Mouse (Mus musculus) cerebellum, adult 11-12 months (tissue): ENCODE data around the gene Sipa1.

Experiments
- DNase-seq: peaks from one replicate; pipeline ENCODE4 v3.0.0; 2022

Sipa1 gene

GRCm38 (mm10) chr19:5640339-5640738 is 23.2 kb downstream of the Sipa1 start:
- peak; percentile 31 for DNase-seq

DNA sequence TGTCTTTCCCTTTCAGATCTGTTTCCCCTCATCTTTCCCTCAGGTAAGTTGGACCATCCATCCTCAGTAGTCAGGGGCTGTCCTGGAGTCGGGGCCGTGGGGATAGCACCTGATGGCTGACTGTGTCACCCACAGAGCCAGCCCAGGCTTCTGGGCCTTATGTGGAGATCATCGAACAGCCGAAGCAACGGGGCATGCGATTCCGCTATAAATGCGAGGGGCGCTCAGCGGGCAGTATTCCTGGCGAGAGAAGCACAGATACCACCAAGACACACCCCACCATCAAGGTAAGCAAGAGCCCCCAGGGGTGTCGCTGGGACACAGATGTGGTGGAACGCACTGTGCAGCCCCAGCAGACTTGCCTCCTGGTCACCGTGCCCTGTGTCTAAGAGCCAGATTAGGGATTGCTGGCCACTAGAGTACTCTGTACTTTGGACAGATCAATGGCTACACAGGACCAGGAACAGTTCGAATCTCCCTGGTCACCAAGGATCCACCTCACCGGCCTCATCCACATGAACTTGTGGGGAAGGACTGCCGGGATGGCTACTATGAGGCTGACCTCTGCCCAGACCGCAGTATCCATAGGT is 25.0 kb downstream of the Sipa1 start:
- DNase-seq = no peak

GRCm38 (mm10) chr19:5637069-5638047 is 26.1 kb downstream of the Sipa1 start, which contains the start of gene Rela:
Rela (plus strand) TSS chr19:5637483.
- DNase-seq = peak; percentile 94

GRCm38 (mm10) chr19:5636571-5637041 is 26.9 kb downstream of the Sipa1 start:
- no peak for DNase-seq

GRCm38 (mm10) chr19:5636036-5636570 is 27.4 kb downstream of the Sipa1 start:
- no peak for DNase-seq

DNA sequence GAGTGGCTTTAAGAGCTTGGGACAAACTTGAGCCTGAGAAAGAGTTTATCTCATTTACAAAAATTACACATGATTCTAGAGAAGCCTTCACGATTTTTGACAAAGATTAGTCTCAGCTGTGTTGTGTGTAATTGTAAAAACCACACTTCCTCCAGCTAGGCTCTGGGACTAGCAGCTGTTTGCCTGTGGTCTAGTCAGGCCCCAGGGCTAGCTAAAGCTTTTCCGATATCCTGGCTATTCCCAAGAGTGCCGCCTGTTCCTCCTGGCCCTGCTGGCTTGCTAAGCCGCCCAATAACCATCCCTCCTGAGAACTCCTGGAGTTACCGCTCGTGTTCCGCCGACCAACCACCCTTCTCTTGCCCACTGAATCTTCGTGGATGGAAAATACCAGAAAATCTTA is 31.4 kb downstream of the Sipa1 start:
- DNase-seq = no peak

- DNase-seq = no peak
Measured at GRCm38 (mm10) chr19:5629907-5630306, 33.6 kb downstream of the Sipa1 start.

DNA sequence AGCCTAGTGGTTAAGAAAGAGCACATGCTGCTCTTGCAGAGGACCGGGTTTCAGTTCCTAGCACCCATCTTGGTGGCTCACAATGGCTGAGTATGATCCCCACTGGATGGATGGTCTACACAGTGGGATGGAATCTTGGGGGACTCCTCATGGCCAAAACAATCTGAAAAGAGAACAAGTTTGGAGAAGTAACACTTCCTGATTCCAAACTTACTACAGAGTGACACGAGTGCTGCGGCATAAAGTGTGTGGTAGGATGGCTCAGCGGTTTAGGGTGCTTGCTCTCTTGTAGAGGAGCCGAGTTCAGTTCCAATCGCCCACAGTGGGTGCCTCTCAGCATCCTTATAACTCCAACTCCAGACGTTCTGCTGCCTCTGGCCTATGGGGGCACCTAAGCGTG is 38.2 kb downstream of the Sipa1 start:
- no peak for DNase-seq

GRCm38 (mm10) chr19:5621884-5622283 is 41.6 kb downstream of the Sipa1 start:
- no peak for DNase-seq

GRCm38 (mm10) chr19:5620007-5620406 is 43.5 kb downstream of the Sipa1 start:
- DNase-seq = no peak

DNA sequence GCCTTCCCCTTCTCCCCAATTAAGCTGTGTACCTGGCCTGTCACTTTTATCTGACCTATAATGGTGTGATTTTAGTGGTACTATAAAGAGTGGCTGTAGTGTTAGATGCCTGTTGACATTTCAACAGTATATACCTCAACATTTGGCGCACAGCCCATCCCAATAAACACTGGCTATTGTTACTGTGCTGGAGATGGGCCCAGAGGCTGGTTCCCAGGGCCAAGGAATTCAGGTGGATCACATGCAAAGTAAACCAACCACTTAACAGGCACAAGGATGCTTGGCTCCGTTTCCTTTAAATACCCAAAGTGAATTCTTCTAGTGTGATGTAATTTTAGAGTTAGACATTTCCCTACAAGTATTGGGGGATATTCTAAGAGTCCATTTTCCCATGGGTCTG is 48.6 kb downstream of the Sipa1 start:
- no peak for DNase-seq

DNA sequence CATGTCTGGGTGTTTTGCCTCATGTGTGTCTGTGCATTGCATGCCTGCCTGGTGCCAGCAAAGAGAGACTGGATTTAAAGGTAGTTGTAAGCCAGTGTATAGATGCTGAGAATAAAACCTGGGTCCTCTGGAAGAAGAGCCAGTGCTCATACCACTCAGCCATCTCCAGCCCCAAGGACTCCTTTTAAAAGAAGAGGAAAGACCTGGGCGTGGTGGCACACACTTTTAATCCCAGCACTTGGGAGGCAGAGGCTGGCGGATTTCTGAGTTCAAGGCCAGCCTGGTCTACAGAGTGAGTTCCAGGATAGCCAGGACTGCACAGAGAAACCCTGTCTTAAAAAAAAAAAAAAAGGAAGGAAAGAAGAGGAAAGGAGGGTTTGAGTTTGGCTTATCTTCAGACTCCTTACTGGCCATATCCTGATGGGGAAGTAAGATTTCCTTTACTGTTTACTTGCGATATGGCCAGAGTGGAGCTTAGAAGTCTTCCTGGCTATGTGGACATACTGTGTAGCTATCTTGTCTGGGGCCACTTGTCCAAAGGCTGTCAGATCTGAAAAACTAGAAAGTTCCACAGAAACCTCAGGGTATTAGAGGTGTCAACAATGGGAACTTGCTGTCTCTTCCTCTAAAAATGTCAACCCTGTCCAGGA is 50.6 kb downstream of the Sipa1 start:
- DNase-seq = no peak

- peak; percentile 16 for DNase-seq
Measured at GRCm38 (mm10) chr19:5611973-5612372, 51.5 kb downstream of the Sipa1 start.

DNA sequence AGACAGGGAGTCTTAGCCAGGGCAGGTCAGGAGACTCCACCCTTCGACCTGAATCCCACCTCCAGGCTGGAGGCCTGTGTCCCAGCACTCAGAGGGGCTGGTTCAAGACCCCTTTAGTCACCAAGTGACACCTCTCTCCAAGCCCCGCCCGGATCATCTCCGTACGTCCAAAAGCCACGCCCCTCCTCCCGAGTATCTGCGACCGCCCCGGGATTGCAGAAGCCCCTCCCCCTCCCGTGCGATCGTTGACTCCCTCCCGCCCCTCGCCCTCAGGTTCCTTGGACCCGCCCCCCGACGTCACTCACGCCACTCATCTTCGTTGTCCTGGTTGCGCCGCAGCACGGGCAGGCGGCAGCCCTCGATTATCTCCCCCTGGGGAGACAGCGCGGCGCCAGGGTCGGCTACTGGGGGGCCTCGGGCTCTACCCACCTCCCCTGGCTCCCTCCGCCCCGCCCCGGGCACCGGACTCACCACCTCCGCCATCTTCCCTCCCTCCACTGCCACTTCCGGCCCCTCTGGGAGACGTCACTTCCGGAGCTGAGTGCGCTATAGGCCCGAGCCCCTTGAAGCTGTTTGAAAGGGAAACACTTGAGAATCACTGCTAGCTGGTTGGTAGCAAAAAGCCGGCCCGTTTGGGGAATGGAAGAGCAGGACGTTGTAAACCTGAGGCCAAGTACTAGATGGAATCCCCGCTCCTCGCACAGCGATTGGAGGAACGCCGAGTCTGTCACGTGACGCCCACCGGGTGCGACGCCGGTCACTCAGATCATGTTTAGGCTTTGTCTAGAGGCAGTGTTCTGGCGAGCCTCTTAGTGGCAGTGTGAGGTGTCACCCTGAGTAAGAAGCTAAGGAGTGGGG is 53.7 kb downstream of the Sipa1 start, which contains the start of gene Kat5:
Kat5 (minus strand) TSS at position 691 of the 858 bp plus-strand sequence.
- DNase-seq = peak; percentile 92

DNA sequence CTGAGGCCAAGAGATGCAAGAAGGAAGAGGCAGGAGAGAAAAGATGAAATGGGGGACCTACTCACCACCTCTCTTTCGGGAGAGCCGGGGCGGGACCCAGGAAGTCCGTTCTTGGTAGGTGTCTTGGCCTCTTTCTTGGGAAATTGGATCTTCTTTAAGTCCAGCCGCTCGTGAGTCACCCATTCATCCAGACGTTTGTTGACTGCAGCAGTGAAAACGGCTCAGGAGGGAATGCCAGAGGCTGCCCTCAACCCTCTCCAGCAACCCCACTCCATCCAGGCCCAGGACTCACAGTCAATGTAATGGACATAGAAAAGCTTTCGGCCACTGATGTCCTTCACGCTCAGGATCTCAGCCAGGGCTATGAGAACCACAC is 54.3 kb downstream of the Sipa1 start:
- no peak for DNase-seq

- peak; percentile 36 for DNase-seq
Measured at GRCm38 (mm10) chr19:5608707-5609106, 54.8 kb downstream of the Sipa1 start.

GRCm38 (mm10) chr19:5607705-5608410 is 55.6 kb downstream of the Sipa1 start:
- peak; percentile 42 for DNase-seq

- peak; percentile 8 for DNase-seq
Measured at GRCm38 (mm10) chr19:5606196-5606595, 57.3 kb downstream of the Sipa1 start.

GRCm38 (mm10) chr19:5605126-5605525 is 58.4 kb downstream of the Sipa1 start:
- DNase-seq = peak; percentile 20

DNA sequence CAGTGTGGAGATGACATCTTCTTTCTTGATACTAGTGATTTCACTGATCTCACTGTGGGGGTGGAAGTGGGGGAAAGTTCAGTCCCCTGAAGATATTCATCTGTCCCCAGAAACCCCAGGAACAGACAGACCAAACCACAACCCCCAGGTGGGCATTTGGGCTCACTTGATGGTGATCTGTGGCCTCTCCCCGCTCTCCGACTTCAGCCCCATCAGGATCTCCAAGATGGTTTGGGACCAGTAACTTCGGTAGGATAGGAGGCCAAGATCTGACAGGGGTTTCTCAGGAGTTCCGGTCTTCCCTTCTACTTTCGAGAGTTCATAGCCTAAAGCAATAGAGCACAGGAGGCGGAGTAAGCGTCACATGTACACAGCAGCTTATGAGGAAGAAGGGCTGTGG is 59.8 kb downstream of the Sipa1 start:
- peak; percentile 20 for DNase-seq

DNA sequence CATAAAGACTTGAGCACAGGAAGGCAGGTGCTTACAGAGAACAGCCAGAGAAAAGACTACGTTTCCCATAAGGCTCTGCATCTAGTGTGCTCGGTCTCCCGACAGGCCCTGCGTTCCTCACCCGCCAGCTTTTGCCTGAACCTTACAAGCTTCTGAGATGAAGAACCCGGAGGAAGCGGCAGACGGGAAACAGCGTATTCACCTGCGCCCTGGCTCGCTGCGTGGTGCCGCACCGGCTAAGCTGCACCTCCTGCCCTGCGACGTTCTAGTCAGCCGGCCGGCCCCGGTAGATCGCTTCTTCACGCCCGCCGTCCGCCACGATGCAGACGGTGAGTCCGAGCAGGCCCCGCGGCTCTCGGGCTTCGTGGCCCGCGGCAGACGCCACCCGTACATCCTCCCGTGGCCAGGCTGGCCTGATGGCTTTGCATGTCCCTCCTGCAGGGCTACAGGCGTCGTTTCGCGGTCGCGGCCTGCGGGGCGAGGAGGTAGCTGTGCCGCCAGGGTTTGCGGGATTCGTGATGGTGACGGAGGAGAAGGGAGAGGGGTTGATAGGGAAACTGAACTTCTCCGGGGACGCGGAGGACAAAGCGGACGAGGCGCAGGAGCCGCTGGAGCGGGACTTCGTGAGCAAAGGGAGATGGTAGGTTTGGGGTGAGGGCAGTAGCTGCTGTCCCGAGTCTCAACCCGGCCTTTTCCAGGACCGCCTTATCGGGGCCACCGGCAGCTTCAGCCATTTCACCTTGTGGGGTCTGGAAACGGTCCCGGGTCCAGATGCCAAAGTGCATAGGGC is 61.6 kb downstream of the Sipa1 start, which contains the start of gene Rnaseh2c:
Rnaseh2c (plus strand) TSS at position 122 of the 790 bp plus-strand sequence.
- peak; percentile 79 for DNase-seq
